Mouse (Mus musculus) left cerebral cortex, adult 2 months (tissue): ENCODE measurements around the gene Raph1. TPM values are rescaled to one million over a fixed set of nuclear protein-coding genes. Genes with fewer than 3 reads are reported as not detected.

Source experiments
- DNase-seq, 2 experiments: peaks; one replicate each; pipeline ENCODE4 v3.0.0; 2021 to 2022; ENCODE audit warnings: low spot score in 2 of 2, mixed read lengths in 1 of 2; ENCODE audit errors: extremely low spot score in 1 of 2
- H3K27ac ChIP-seq: fragments of 200-600 bp; 2 replicates; pipeline ENCODE4 v1.8.1; 2022
- H3K4me3 ChIP-seq: fragments of 200-600 bp; 2 replicates; pipeline ENCODE4 v1.8.1; 2022
- CTCF ChIP-seq: fragments of 200-600 bp; IDR thresholded peaks from 2 replicates; pipeline ENCODE4 v1.8.1; 2022; ENCODE audit warnings: antibody characterized with exemption, mild to moderate bottlenecking, moderate library complexity
- intact Hi-C: fragments of 180-260 bp; cut with DNase I; formaldehyde crosslinking; loops from one replicate; pipeline ENCODE4 v1.15.1; 2025
- total RNA-seq, 2 experiments: library from RNA; stranded (reverse); gene quantifications; 2 replicates each; pipeline ENCODE4 v1.2.3; 2021

Raph1 gene
- total RNA-seq, 2 experiments from 2014 or later, result 84.4 to 88.8 TPM

GRCm38 (mm10) chr1:60593101-60593500 is 26.2 kb upstream of the Raph1 start:
- no peak for DNase-seq
- intact Hi-C loops, result no loop called here
- Histone ChIP-seq H3K4me3 (no peak overlapping the region), H3K27ac (no peak overlapping the region)
- TF ChIP-seq CTCF, result no peak

GRCm38 (mm10) chr1:60588887-60589629 is 22.2 kb upstream of the Raph1 start:
- intact Hi-C loops, result no loop called here
- no peak overlapping the region for H3K4me3 ChIP-seq
- no peak overlapping the region for H3K27ac ChIP-seq
- DNase-seq, result no peak
- no peak for TF ChIP-seq CTCF

- no peak for TF ChIP-seq CTCF
- intact Hi-C loops, result no loop called here
- Histone ChIP-seq H3K27ac (no peak overlapping the region), H3K4me3 (no peak overlapping the region)
- no peak for DNase-seq
Observed at GRCm38 (mm10) chr1:60580990-60581389, 14.1 kb upstream of the Raph1 start.

- intact Hi-C loops, result no loop called here
- H3K4me3 ChIP-seq, result no peak overlapping the region
- DNase-seq, result no peak
- no peak for TF ChIP-seq CTCF
- no peak overlapping the region for H3K27ac ChIP-seq
Observed at GRCm38 (mm10) chr1:60579886-60580285, 13.0 kb upstream of the Raph1 start.

GRCm38 (mm10) chr1:60572699-60573098 is 5.8 kb upstream of the Raph1 start:
- Histone ChIP-seq H3K27ac (no peak overlapping the region), H3K4me3 (no peak overlapping the region)
- TF ChIP-seq CTCF, result no peak
- DNase-seq, result no peak
- intact Hi-C loops, result no loop called here

GRCm38 (mm10) chr1:60569741-60570140 is 2.8 kb upstream of the Raph1 start:
- intact Hi-C loops, result loop anchor here (5.0 kb wide), 3 partner anchors 88 to 253 kb away; partner anchors contain the start of gene Abi2
- no peak for TF ChIP-seq CTCF
- DNase-seq, result no peak
- no peak overlapping the region for H3K4me3 ChIP-seq
- H3K27ac ChIP-seq, result no peak overlapping the region

GRCm38 (mm10) chr1:60569210-60569609 is 2.3 kb upstream of the Raph1 start:
- no peak for TF ChIP-seq CTCF
- intact Hi-C loops, result loop anchor here (5.0 kb wide), 3 partner anchors 88 to 253 kb away; partner anchors contain the start of gene Abi2
- DNase-seq, result no peak
- no peak overlapping the region for H3K4me3 ChIP-seq
- no peak overlapping the region for H3K27ac ChIP-seq

- no peak for TF ChIP-seq CTCF
- intact Hi-C loops, result loop anchor here (2.0 to 5.0 kb wide), 4 partner anchors 90 to 279 kb away; partner anchors contain the start of gene Abi2
- no peak for DNase-seq
- peak overlapping the region; percentile 100 for H3K4me3 ChIP-seq
- H3K27ac ChIP-seq, result peak overlapping the region; percentile 94
Observed at GRCm38 (mm10) chr1:60567321-60567720, 417 bp upstream of the Raph1 start.

- intact Hi-C loops, result loop anchor here (2.0 to 5.0 kb wide), 4 partner anchors 91 to 281 kb away; partner anchors contain the start of gene Abi2
Observed at GRCm38 (mm10) chr1:60565931-60566630, 823 bp downstream of the Raph1 start.

GRCm38 (mm10) chr1:60565270-60565920 is 1.5 kb downstream of the Raph1 start:
- peak overlapping the region; percentile 100 for H3K4me3 ChIP-seq
- intact Hi-C loops, result loop anchor here (5.0 kb wide), 3 partner anchors 92 to 257 kb away; partner anchors contain the start of gene Abi2
- DNase-seq, result peak in 1 of 2 experiments; percentile 17
- TF ChIP-seq CTCF, result peak; percentile 55
- peak overlapping the region; percentile 93; the same call in 1 of the 2 replicates for H3K27ac ChIP-seq

More at GRCm38 (mm10) chr1:60565931-60566630, 823 bp downstream of the Raph1 start:
- H3K27ac ChIP-seq, result peak overlapping the region; percentile 93
- DNase-seq, result peak; percentile 35 to 56
- peak overlapping the region; percentile 100 for H3K4me3 ChIP-seq
- no peak for TF ChIP-seq CTCF

- no peak for DNase-seq
- peak overlapping the region; percentile 100 for H3K4me3 ChIP-seq
- intact Hi-C loops, result loop anchor here (5.0 kb wide), 3 partner anchors 93 to 258 kb away; partner anchors contain the start of gene Abi2
- no peak overlapping the region; the same call in 1 of the 2 replicates for H3K27ac ChIP-seq
- no peak for TF ChIP-seq CTCF
Observed at GRCm38 (mm10) chr1:60564691-60565090, 2.2 kb downstream of the Raph1 start.
